Mouse (Mus musculus) spleen, postnatal 14 days (tissue): ENCODE measurements at regions not wholly inside any gene's neighbourhood (a gene's known extent, or its start where the extent isn't known, plus 50 kb on each side); places are given as distances from the start of the nearest gene placed in this dataset.
"Not testable (repeated sequence)": the region's sequence is repeated elsewhere in the genome, so short reads cannot be mapped to it uniquely, and the experiment has no call there.

Experiments used
- DNase-seq, 2 experiments: peaks; one replicate each; pipeline ENCODE4 v3.0.0; 2021 to 2022; ENCODE audit warnings: low spot score in 2 of 2

DNA sequence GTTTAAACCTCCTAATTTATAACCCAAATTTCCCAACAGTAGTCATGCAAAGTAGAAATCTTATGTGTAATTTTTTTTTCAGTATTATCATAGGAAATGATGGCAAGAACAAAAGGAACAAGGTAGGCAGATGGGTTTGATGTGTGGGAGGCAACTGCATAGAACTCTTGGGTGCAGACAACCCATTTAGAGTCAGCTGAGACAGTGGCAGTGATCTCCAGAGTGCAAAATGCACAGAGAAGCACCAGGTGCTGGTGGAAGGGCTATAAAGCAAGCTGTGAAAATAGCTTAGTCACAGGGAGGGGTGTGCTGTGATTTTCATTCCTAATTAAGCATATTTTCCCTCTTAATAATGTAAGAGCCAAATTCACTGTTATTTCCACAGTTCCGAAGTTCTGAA is 130.5 kb downstream of the Car2 start:
- no peak for DNase-seq

- DNase-seq: no peak
Measured at GRCm38 (mm10) chr3:15022773-15023172, 136.7 kb downstream of the Car2 start.

GRCm38 (mm10) chr3:15040866-15041528 is 154.9 kb downstream of the Car2 start:
- no peak for DNase-seq

DNA sequence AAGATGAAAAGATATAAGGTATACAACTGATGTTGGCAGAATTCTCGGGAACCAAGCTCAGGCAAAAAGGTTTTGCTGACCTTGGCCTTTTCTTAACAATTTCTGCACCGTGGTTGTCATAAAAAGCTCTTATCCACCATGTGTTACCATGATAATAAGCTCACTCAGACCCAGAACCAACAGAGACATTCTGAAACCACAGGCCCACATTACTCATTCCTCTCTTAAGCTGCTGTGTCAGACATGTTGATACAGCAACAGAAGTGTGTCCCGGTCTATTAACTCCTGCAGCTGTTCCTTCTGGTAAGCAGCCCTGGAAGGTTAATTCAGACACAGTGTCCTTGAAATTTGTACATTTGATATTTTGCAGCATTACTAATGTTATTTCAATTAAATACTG is 167.9 kb downstream of the Car2 start:
- DNase-seq: no peak

DNA sequence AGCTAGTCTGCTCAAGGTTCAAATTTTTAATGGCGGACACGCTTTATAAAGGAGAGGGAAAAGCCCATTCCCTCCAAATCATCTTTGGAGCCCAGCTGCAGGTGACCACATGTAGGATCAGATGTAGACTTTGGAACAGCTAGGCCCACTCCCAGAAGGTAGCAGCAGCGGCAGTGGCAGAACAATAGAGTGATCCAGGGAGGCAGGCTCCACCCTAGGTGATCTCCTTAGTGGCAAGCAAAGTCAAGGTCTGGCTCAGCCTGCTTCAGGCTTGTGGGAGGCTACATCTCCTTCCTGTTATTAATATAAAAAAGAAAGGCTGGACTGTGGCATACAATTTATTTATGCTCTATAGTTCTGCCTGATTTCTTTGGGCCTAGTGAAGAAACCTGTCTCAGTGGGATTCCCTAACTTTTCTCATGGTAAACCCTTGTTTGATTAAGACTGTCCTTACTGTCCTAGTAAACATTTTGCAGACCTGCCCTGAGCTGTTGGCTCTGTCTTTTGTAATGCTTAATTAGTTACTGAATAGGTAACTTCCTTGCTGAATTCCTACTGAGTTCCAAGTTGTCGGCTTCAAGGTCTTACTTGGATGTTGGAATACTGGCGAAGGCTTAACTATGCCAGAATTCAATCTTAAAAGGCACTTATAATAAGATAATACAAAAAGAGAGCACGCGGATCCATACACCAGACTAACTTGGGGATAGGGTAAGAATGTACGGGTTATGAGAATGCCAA is 169.6 kb downstream of the Car2 start:
- not testable (repeated sequence) for DNase-seq

- not testable (repeated sequence) for DNase-seq
Measured at GRCm38 (mm10) chr3:15056788-15057585, 170.9 kb downstream of the Car2 start.

DNA sequence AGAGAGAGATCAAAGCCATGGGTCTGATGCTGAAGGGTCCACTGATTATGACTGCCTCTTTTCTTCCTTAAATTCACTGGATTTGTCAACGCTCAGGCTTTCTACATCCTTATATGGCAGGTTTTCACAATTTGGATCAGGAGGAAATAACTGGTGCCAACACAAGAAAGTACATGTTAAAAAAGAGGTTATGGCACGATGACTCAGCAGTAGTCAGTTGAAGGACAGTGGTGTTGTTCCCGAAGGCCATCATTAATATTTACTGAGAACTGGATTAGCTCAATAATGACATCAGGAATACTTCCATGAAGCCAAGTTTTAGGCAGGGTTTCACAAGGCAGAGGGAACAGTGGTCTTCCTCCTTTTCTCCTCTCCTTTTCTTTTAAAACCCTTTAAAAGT is 179.6 kb downstream of the Car2 start:
- DNase-seq: no peak

GRCm38 (mm10) chr3:15068256-15068655 is 182.2 kb downstream of the Car2 start:
- no peak for DNase-seq

DNA sequence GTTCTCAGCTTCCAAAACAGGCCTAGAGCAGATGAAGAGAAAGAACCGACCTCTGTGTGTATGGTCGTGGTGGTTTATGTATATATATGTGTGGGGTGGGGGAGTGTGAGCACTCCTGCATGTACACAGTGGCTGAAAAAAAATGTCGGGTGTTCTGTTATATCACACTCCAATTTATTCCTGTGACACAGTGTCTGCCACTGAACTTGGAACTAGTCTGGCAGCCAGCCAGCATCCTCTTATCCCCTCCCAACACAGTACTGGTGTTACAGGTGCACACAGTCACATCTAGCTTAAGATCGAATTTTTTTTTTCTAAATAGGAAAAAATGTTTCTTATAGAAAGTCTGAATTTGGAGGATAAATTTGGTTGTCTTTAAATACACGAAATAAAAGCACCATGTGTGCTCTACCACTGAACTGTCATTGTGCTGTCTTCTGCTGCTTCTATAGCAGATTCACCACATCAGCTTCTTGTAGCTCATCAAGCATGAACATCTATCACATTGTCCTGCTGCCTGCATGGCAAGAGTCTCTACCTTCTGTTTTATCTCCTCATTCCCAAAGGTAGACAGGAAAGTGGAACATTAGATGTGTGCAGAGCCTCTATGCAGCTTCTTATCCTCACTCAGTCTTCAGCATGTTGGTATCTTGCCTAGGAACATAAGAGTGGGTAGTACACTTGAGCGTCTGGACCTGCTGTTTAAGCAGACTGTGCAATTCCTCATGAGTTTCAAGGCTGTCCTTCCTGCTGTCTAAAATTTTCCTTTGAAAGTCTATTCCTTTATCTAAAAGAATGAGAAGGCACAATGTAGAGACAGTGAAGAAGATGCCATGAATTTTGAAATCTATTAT is 185.2 kb downstream of the Car2 start:
- DNase-seq: no peak

- DNase-seq: no peak
Measured at GRCm38 (mm10) chr3:15073405-15073804, 187.3 kb downstream of the Car2 start.

GRCm38 (mm10) chr3:15073847-15074246 is 187.8 kb downstream of the Car2 start:
- no peak for DNase-seq

DNA sequence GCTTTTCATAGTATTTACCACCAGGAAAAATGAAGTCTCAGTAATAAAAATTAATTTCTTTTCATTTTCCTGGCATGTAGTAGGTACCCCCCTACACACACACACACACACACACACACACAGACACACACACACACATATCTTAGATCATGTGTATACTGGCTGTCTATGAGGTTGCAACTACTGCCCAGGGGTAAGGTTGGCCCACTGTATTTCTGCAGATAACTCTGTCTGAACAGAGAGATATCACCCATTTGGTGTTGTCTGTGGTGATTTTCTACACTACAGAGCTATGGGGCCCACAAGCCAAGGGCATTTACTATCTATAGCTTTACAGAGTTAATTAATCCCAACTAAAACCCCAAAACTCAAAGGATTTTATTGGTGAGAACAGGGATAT is 188.9 kb downstream of the Car2 start:
- DNase-seq: no peak

DNA sequence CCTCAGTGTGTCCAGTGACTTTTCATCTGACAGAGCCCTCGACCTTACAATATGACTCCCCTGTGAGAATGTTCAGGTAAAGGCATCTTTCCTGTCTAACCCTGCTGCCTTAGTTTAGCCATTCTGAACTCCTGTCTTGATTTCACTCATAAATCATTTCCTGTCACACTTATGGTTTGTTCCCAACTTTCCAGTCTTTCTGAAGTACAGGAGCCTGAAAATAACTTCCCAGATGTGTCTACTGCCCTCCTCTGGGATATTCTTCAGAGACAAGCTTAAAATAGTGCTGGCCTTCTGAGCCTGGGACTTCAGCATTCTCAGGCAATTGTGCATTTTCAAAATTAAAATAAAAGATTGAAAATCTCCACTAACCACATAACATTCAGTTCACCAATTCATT is 204.1 kb downstream of the Car2 start:
- DNase-seq: no peak

GRCm38 (mm10) chr3:15098206-15098817 is 212.2 kb downstream of the Car2 start:
- DNase-seq: no peak

GRCm38 (mm10) chr3:15098981-15099380 is 212.9 kb downstream of the Car2 start:
- DNase-seq: no peak

GRCm38 (mm10) chr3:15105627-15106026 is 219.6 kb downstream of the Car2 start:
- DNase-seq: no peak

DNA sequence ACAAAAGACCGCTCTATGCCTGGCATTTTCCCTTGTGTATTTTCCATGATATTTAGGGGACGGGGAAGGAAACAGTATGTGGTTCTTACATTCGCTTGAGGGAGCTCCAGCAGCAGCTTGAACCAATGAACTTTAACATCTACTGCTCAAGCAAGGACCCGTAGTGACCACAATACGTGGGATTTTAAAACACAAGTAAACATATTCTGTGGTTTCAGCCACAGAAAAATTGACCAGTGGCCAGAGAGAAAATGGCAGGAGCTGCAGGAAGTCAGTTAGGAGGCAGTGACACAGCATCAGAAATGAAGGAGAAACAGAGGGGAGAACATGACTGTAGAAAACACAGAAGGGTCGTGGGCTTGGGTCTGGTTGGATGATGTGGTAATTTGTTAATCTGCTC is 220.2 kb downstream of the Car2 start:
- DNase-seq: no peak

- no peak for DNase-seq
Measured at GRCm38 (mm10) chr3:15107301-15107700, 221.2 kb downstream of the Car2 start.

GRCm38 (mm10) chr3:15108239-15108934 is 222.3 kb downstream of the Car2 start:
- no peak for DNase-seq

GRCm38 (mm10) chr3:15110037-15110748 is 221.9 kb downstream of the Gm9733 start:
- no peak for DNase-seq
